Mouse (Mus musculus) left cerebral cortex, adult 9 months (tissue): ENCODE measurements around the gene Psmd11.
"Not testable (repeated sequence)": the region's sequence is repeated elsewhere in the genome, so short reads cannot be mapped to it uniquely, and the experiment has no call there.

ENCODE experiments used
- DNase-seq, 2 experiments: peaks; one replicate each; pipeline ENCODE4 v3.0.0; 2022; ENCODE audit warnings: low spot score in 2 of 2

Gene Psmd11

GRCm38 (mm10) chr11:80429009-80429475, 627 bp downstream of the Psmd11 start:
- DNase-seq: peak in 1 of 2 experiments; percentile 24

- no peak for DNase-seq
These were observed 1.2 kb downstream of the Psmd11 start for GRCm38 (mm10) chr11:80429500-80430166.

GRCm38 (mm10) chr11:80430366-80430910, 2.0 kb downstream of the Psmd11 start:
- DNase-seq: no peak

- no peak for DNase-seq
These were observed 18.5 kb downstream of the Psmd11 start for GRCm38 (mm10) chr11:80446916-80447315.

- DNase-seq: no peak
These were observed 21.4 kb downstream of the Psmd11 start for GRCm38 (mm10) chr11:80449859-80450258.

GRCm38 (mm10) chr11:80452242-80452641, 23.8 kb downstream of the Psmd11 start:
- DNase-seq: no peak

- no peak for DNase-seq
These were observed 24.8 kb downstream of the Psmd11 start for GRCm38 (mm10) chr11:80453198-80453597.

- not testable (repeated sequence) for DNase-seq
These were observed 35.3 kb downstream of the Psmd11 start for GRCm38 (mm10) chr11:80463605-80464130.

- peak in 1 of 2 experiments; percentile 22 for DNase-seq
These were observed 43.6 kb downstream of the Psmd11 start for GRCm38 (mm10) chr11:80471836-80472605.

GRCm38 (mm10) chr11:80474175-80474691, 45.8 kb downstream of the Psmd11 start:
- peak in 1 of 2 experiments; percentile 60 for DNase-seq

- peak in 1 of 2 experiments; percentile 8 for DNase-seq
These were observed 46.4 kb downstream of the Psmd11 start for GRCm38 (mm10) chr11:80474846-80475245.

- DNase-seq: no peak
These were observed 47.1 kb downstream of the Psmd11 start for GRCm38 (mm10) chr11:80475544-80475943.

GRCm38 (mm10) chr11:80476222-80477189, 48.1 kb downstream of the Psmd11 start, which contains the start of gene Cdk5r1:
TSS of gene Cdk5r1 (plus strand) at chr11:80477023.
- DNase-seq: peak; percentile 84 to 92

- no peak for DNase-seq
These were observed 49.2 kb downstream of the Psmd11 start for GRCm38 (mm10) chr11:80477341-80478199.

GRCm38 (mm10) chr11:80478694-80479412, 50.4 kb downstream of the Psmd11 start:
- no peak for DNase-seq

GRCm38 (mm10) chr11:80479425-80479824, 51.0 kb downstream of the Psmd11 start:
- DNase-seq: no peak

- DNase-seq: no peak
These were observed 51.8 kb downstream of the Psmd11 start for GRCm38 (mm10) chr11:80479906-80480866.
